Mouse (Mus musculus): ENCODE data around the gene Aspdh.

DNA sequence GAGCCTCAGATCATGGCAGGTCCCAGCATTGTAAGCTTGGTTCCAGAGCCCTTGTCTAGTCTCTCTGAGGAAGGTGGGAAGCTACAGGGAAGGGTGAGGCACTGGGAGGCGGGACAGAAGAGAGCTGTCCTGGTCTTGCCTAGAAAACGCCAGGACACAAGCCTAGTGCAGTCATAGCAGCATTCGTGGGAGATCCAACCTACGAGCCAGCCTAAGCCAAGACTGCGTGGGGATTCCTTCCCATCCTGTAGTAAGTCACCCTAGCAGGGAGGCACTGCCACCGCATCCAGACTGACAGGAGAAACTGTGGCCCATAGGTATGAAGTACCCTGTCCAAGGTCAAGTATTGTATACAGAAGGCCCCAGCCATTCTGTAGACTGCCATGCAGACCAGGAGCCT, 32.6 kb upstream of the Aspdh start:
- TF ChIP-seq CTCF (IDR thresholded peaks at IDR 0.05; ENCODE audit: borderline replicate concordance, insufficient read depth, low read length) (no peak), POLR2A (IDR thresholded peaks at IDR 0.05; ENCODE audit: low read depth, low read length) (no peak)

Measured in embryonic fibroblast, embryonic 13.5 days (primary cell).